Mouse (Mus musculus) liver, embryonic 16.5 days (tissue): ENCODE measurements around the gene Lamc2. TPM values are rescaled to one million over a fixed set of nuclear protein-coding genes. Genes with fewer than 3 reads are reported as not detected.

Experiments
- ATAC-seq: fragments of 200-750 bp; cut with Nextera tagmentation; 2 replicates; pipeline ENCODE4 v1.8.0; 2017; ENCODE audit warnings: low read depth, mild to moderate bottlenecking, moderate number of reproducible peaks, moderate library complexity
- H3K27ac ChIP-seq: fragments of 300-500 bp; sonication (generic); 2 replicates; pipeline ENCODE4 v1.5.1; 2014; ENCODE audit warnings: mild to moderate bottlenecking, low read length
- H3K27me3 ChIP-seq: fragments of 300-500 bp; sonication (generic); 2 replicates; pipeline ENCODE4 v1.6.1; 2014; ENCODE audit warnings: low read depth, low read length, mixed read lengths; ENCODE audit not compliant: control insufficient read depth, insufficient read depth
- H3K36me3 ChIP-seq: fragments of 300-500 bp; sonication (generic); 2 replicates; pipeline ENCODE4 v1.6.1; 2014; ENCODE audit warnings: mild to moderate bottlenecking; ENCODE audit not compliant: control insufficient read depth, insufficient read depth
- H3K4me1 ChIP-seq: fragments of 300-500 bp; sonication (generic); 2 replicates; pipeline ENCODE4 v1.6.1; 2014; ENCODE audit warnings: low read depth, low read length, mixed read lengths; ENCODE audit not compliant: control insufficient read depth
- H3K4me2 ChIP-seq: fragments of 300-500 bp; sonication (generic); 2 replicates; pipeline ENCODE4 v1.6.1; 2014; ENCODE audit warnings: low read depth, low read length, mixed read lengths
- H3K4me3 ChIP-seq: fragments of 300-500 bp; sonication (generic); 2 replicates; pipeline ENCODE4 v1.5.1; 2014; ENCODE audit warnings: low read depth, mild to moderate bottlenecking, low read length
- H3K9ac ChIP-seq: fragments of 300-500 bp; sonication (generic); 2 replicates; pipeline ENCODE4 v1.6.1; 2014; ENCODE audit warnings: low read depth, low read length
- H3K9me3 ChIP-seq: fragments of 300-500 bp; sonication (generic); replicated peaks from 2 replicates; pipeline ENCODE4 v1.6.1; 2016; ENCODE audit warnings: low read length; ENCODE audit not compliant: control insufficient read depth
- WGBS: fragments of 180-500 bp; shearing (Covaris S2); extraction: QIAGEN DNeasy Blood & Tissue Kit; methylation state at CpG from one replicate; pipeline ENCODE4 v1.1.7; 2014; ENCODE audit not compliant: insufficient replicate concordance; 5-methylcytosine and 5-hydroxymethylcytosine counted together
- polyA plus RNA-seq: library from polyadenylated mRNA; unstranded; fragments of >200 nt; fragmentation: Nextera tagmentation; extraction: Ambion mirVana; gene quantifications from 2 replicates; pipeline ENCODE4 v1.2.1, GENCODE M21; 2015

Lamc2 gene
- polyA plus RNA-seq, 1 experiment from 2014 or later, result 0.39 TPM

- H3K9ac ChIP-seq, result no peak overlapping the region
- H3K27me3 ChIP-seq, result no peaks in the 10 kb centered on the region
- no peak overlapping the region for H3K4me3 ChIP-seq
- no peak for ATAC-seq
- H3K9me3 ChIP-seq, result no peaks in the 10 kb centered on the region
- H3K4me2 ChIP-seq, result no peak overlapping the region
- H3K4me1 ChIP-seq, result no peaks in the 10 kb centered on the region
- H3K36me3 ChIP-seq, result no peaks in the 10 kb centered on the region
- WGBS, result 66% methylated on average over 15 of the region's 15 CpGs
- H3K27ac ChIP-seq, result no peak overlapping the region
Observed at GRCm38 (mm10) chr1:153126491-153127381, 59.5 kb downstream of the Lamc2 start.

GRCm38 (mm10) chr1:153125287-153126275 is 60.7 kb downstream of the Lamc2 start:
- Histone ChIP-seq H3K27ac (no peak overlapping the region), H3K4me3 (no peak overlapping the region), H3K9me3 (no peaks in the 10 kb centered on the region), H3K27me3 (no peaks in the 10 kb centered on the region), H3K4me1 (no peaks in the 10 kb centered on the region), H3K36me3 (no peaks in the 10 kb centered on the region), H3K9ac (no peak overlapping the region), H3K4me2 (no peak overlapping the region)
- ATAC-seq, result no peak
- 58% methylated on average over 8 of the region's 8 CpGs for WGBS

- Histone ChIP-seq H3K36me3 (no peaks in the 10 kb centered on the region), H3K27ac (no peak overlapping the region), H3K9me3 (no peaks in the 10 kb centered on the region), H3K27me3 (no peaks in the 10 kb centered on the region), H3K4me1 (no peaks in the 10 kb centered on the region), H3K9ac (no peak overlapping the region), H3K4me3 (no peak overlapping the region), H3K4me2 (no peak overlapping the region)
- ATAC-seq, result no peak
- WGBS, result 77% methylated on average over 5 of the region's 5 CpGs
Observed at GRCm38 (mm10) chr1:153124502-153124901, 61.7 kb downstream of the Lamc2 start.

- Histone ChIP-seq H3K27me3 (no peaks in the 10 kb centered on the region), H3K9ac (no peak overlapping the region), H3K4me1 (no peaks in the 10 kb centered on the region), H3K4me3 (no peak overlapping the region), H3K36me3 (no peaks in the 10 kb centered on the region), H3K27ac (no peak overlapping the region), H3K9me3 (no peaks in the 10 kb centered on the region), H3K4me2 (no peak overlapping the region)
- WGBS, result 68% methylated on average over 4 of the region's 4 CpGs
- ATAC-seq, result no peak
Observed at GRCm38 (mm10) chr1:153122764-153123163, 63.5 kb downstream of the Lamc2 start.

- H3K4me2 ChIP-seq, result no peak overlapping the region
- no peaks in the 10 kb centered on the region for H3K9me3 ChIP-seq
- no peaks in the 10 kb centered on the region for H3K4me1 ChIP-seq
- no peak for ATAC-seq
- no peak overlapping the region for H3K4me3 ChIP-seq
- no peak overlapping the region for H3K9ac ChIP-seq
- H3K27ac ChIP-seq, result no peak overlapping the region
- no peaks in the 10 kb centered on the region for H3K27me3 ChIP-seq
- no peaks in the 10 kb centered on the region for H3K36me3 ChIP-seq
- WGBS, result 30% methylated on average over 5 of the region's 5 CpGs
Observed at GRCm38 (mm10) chr1:153121320-153121719, 64.9 kb downstream of the Lamc2 start.

GRCm38 (mm10) chr1:153120544-153120943 is 65.7 kb downstream of the Lamc2 start:
- ATAC-seq, result no peak

GRCm38 (mm10) chr1:153115315-153115714 is 70.9 kb downstream of the Lamc2 start:
- H3K4me2 ChIP-seq, result no peak overlapping the region
- no peak overlapping the region for H3K9ac ChIP-seq
- H3K36me3 ChIP-seq, result no peaks in the 10 kb centered on the region
- no peak for ATAC-seq
- no peak overlapping the region for H3K27ac ChIP-seq
- H3K4me1 ChIP-seq, result no peaks in the 10 kb centered on the region
- H3K9me3 ChIP-seq, result no peaks in the 10 kb centered on the region
- no peak overlapping the region for H3K4me3 ChIP-seq
- no peaks in the 10 kb centered on the region for H3K27me3 ChIP-seq
- 71% methylated on average over 8 of the region's 8 CpGs for WGBS

More at GRCm38 (mm10) chr1:153120544-153120943, 65.7 kb downstream of the Lamc2 start:
- Histone ChIP-seq H3K4me2 (no peak overlapping the region), H3K9ac (no peak overlapping the region), H3K9me3 (no peaks in the 10 kb centered on the region), H3K4me1 (no peaks in the 10 kb centered on the region), H3K4me3 (no peak overlapping the region), H3K36me3 (no peaks in the 10 kb centered on the region), H3K27me3 (no peaks in the 10 kb centered on the region), H3K27ac (no peak overlapping the region)
- WGBS, result 29% methylated on average over 6 of the region's 6 CpGs

- Histone ChIP-seq H3K27me3 (no peaks in the 10 kb centered on the region), H3K36me3 (no peaks in the 10 kb centered on the region), H3K4me3 (no peak overlapping the region), H3K27ac (no peak overlapping the region), H3K4me2 (no peak overlapping the region), H3K9me3 (no peaks in the 10 kb centered on the region), H3K4me1 (no peaks in the 10 kb centered on the region), H3K9ac (no peak overlapping the region)
- no peak for ATAC-seq
- 55% methylated on average over 4 of the region's 4 CpGs for WGBS
Observed at GRCm38 (mm10) chr1:153111596-153111995, 74.7 kb downstream of the Lamc2 start.
